Mouse (Mus musculus) embryonic facial prominence, embryonic 14.5 days (tissue): ENCODE measurements around the gene Atmin. TPM values are rescaled to one million over a fixed set of nuclear protein-coding genes. Genes with fewer than 3 reads are reported as not detected.

Experiments
- ATAC-seq: fragments of 200-750 bp; cut with Nextera tagmentation; 2 replicates; pipeline ENCODE4 v1.8.0; 2017; ENCODE audit warnings: low read depth, moderate number of reproducible peaks, moderate TSS enrichment
- DNase-seq: peaks from one replicate; pipeline ENCODE4 v3.0.0-alpha.2; 2015; ENCODE audit warnings: low spot score
- H3K27ac ChIP-seq: fragments of 300-500 bp; sonication (generic); replicated peaks from 2 replicates; pipeline ENCODE4 v1.5.1; 2014; ENCODE audit warnings: low read depth, mild to moderate bottlenecking, low read length, moderate library complexity
- H3K27me3 ChIP-seq: fragments of 300-500 bp; sonication (generic); replicated peaks from 2 replicates; pipeline ENCODE4 v1.6.1; 2014; ENCODE audit warnings: low read length; ENCODE audit not compliant: control insufficient read depth, insufficient read depth
- H3K36me3 ChIP-seq: fragments of 300-500 bp; sonication (generic); 2 replicates; pipeline ENCODE4 v1.6.1; 2014; ENCODE audit warnings: low read length, mixed read lengths; ENCODE audit not compliant: control insufficient read depth, insufficient read depth
- H3K4me1 ChIP-seq: fragments of 300-500 bp; sonication (generic); 2 replicates; pipeline ENCODE4 v1.6.1; 2014; ENCODE audit warnings: antibody characterized with exemption, low read length; ENCODE audit not compliant: control insufficient read depth, insufficient read depth
- H3K4me2 ChIP-seq: fragments of 300-500 bp; sonication (generic); 2 replicates; pipeline ENCODE4 v1.6.1; 2014; ENCODE audit warnings: low read depth, mild to moderate bottlenecking, low read length, moderate library complexity, mixed read lengths
- H3K4me3 ChIP-seq: fragments of 300-500 bp; sonication (generic); 2 replicates; pipeline ENCODE4 v1.5.1; 2014; ENCODE audit warnings: low read depth, mild to moderate bottlenecking, low read length
- H3K9ac ChIP-seq: fragments of 300-500 bp; sonication (generic); 2 replicates; pipeline ENCODE4 v1.6.1; 2014; ENCODE audit warnings: low read depth, mild to moderate bottlenecking, low read length, moderate library complexity, mixed read lengths
- H3K9me3 ChIP-seq: fragments of 300-500 bp; sonication (generic); 2 replicates; pipeline ENCODE4 v1.6.1; 2016; ENCODE audit warnings: low read length; ENCODE audit not compliant: control insufficient read depth
- WGBS: fragments of 180-500 bp; shearing (Covaris S2); extraction: QIAGEN DNeasy Blood & Tissue Kit; methylation state at CpG from one replicate; pipeline ENCODE4 v1.1.7; 2014; 5-methylcytosine and 5-hydroxymethylcytosine counted together
- polyA plus RNA-seq: library from polyadenylated mRNA; unstranded; fragments of >200 nt; fragmentation: Nextera tagmentation; extraction: Ambion mirVana; gene quantifications from 2 replicates; pipeline ENCODE4 v1.2.1, GENCODE M21; 2014

Gene Atmin
- polyA plus RNA-seq, 1 experiment from 2014 or later, result 12.7 TPM

- H3K9ac ChIP-seq, result peak overlapping the region; percentile 84
- H3K9me3 ChIP-seq, result no peaks in the 10 kb centered on the region
- 32% methylated on average over 17 of the region's 17 CpGs for WGBS
- H3K4me3 ChIP-seq, result peak overlapping the region; percentile 80
- no peak for ATAC-seq
- DNase-seq, result no peak
- H3K27me3 ChIP-seq, result no peaks in the 10 kb centered on the region
- peaks cover 12% of the 10 kb centered on the region; the same call in 1 of the 2 replicates for H3K36me3 ChIP-seq
- peak overlapping the region; percentile 64 for H3K4me2 ChIP-seq
- peaks cover 12% of the 10 kb centered on the region for H3K4me1 ChIP-seq
- H3K27ac ChIP-seq, result peak overlapping the region; percentile 83; the same call in 1 of the 2 replicates
These were observed 21.0 kb upstream of the Atmin start for GRCm38 (mm10) chr8:116922060-116922757.

- Histone ChIP-seq H3K9me3 (no peaks in the 10 kb centered on the region), H3K27me3 (no peaks in the 10 kb centered on the region), H3K36me3 (peaks cover 19% of the 10 kb centered on the region; the same call in 1 of the 2 replicates), H3K9ac (no peak overlapping the region), H3K27ac (no peak overlapping the region), H3K4me2 (no peak overlapping the region), H3K4me3 (no peak overlapping the region), H3K4me1 (peaks cover 12% of the 10 kb centered on the region)
- DNase-seq (no peak), ATAC-seq (no peak)
- 93% methylated on average over 8 of the region's 8 CpGs for WGBS
These were observed 19.7 kb upstream of the Atmin start for GRCm38 (mm10) chr8:116923526-116923925.

DNA sequence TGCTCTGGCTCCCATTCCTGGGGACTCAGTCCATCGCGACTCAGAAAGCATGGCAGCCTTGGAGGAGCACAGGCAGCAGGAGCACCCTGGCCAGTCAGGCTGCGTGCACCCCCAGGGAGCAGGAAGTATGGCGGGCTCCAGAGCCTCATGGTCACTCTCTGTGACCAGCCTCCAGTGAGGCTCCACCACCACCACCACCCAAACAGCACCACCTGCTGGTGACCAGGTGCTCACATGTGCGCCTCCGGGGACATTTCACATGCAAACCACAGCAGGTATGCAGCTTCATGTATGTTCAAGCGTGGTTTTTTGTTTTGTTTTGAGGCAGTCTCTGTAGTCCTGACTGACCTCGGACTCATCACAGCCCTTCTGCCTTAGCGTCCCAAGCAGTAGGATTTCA, 15.3 kb upstream of the Atmin start:
- Histone ChIP-seq H3K9ac (no peak overlapping the region), H3K4me2 (no peak overlapping the region), H3K9me3 (no peaks in the 10 kb centered on the region), H3K27me3 (no peaks in the 10 kb centered on the region), H3K27ac (no peak overlapping the region), H3K36me3 (peaks cover 51% of the 10 kb centered on the region), H3K4me1 (no peaks in the 10 kb centered on the region), H3K4me3 (no peak overlapping the region)
- ATAC-seq (no peak), DNase-seq (no peak)
- WGBS, result 83% methylated on average over 8 of the region's 9 CpGs

DNA sequence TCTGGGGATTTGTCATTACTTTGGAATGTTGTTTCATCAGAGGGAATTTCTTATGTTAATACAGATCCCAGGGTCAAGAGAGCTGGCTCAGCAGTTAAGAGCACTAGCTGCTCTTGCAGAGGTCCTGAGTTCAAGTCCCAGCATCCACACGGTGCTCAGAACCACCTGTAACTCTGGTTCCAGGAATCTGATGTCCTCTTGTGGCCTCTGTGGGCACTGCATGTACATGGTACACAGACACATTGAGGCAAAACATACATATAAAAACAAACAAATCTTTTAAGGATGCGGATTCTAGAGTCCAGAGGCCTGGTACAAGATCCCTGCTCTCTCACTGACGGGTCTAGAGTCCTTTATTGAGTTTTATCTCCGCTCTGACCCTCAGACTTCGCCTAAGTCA, 14.6 kb upstream of the Atmin start:
- H3K27ac ChIP-seq, result no peak overlapping the region
- no peak overlapping the region for H3K9ac ChIP-seq
- no peak for ATAC-seq
- H3K9me3 ChIP-seq, result no peaks in the 10 kb centered on the region
- no peaks in the 10 kb centered on the region for H3K4me1 ChIP-seq
- H3K4me3 ChIP-seq, result no peak overlapping the region
- no peak overlapping the region for H3K4me2 ChIP-seq
- WGBS, result 85% methylated on average over 5 of the region's 5 CpGs
- H3K36me3 ChIP-seq, result peaks cover 58% of the 10 kb centered on the region
- no peaks in the 10 kb centered on the region for H3K27me3 ChIP-seq
- DNase-seq, result no peak

GRCm38 (mm10) chr8:116934976-116935375, 8.2 kb upstream of the Atmin start:
- no peak overlapping the region for H3K4me2 ChIP-seq
- H3K36me3 ChIP-seq, result peaks cover 76% of the 10 kb centered on the region

GRCm38 (mm10) chr8:116935506-116935905, 7.7 kb upstream of the Atmin start:
- no peak overlapping the region for H3K27ac ChIP-seq
- no peaks in the 10 kb centered on the region for H3K4me1 ChIP-seq
- DNase-seq (no peak), ATAC-seq (no peak)
- H3K4me2 ChIP-seq, result no peak overlapping the region
- H3K4me3 ChIP-seq, result no peak overlapping the region
- H3K27me3 ChIP-seq, result no peaks in the 10 kb centered on the region
- peaks cover 76% of the 10 kb centered on the region for H3K36me3 ChIP-seq
- WGBS, result 79% methylated on average over 6 of the region's 6 CpGs
- no peak overlapping the region for H3K9ac ChIP-seq
- no peaks in the 10 kb centered on the region for H3K9me3 ChIP-seq

More at GRCm38 (mm10) chr8:116934976-116935375, 8.2 kb upstream of the Atmin start:
- no peak for DNase-seq
- ATAC-seq, result no peak
- no peak overlapping the region for H3K27ac ChIP-seq
- no peaks in the 10 kb centered on the region for H3K9me3 ChIP-seq
- no peak overlapping the region for H3K4me3 ChIP-seq
- no peaks in the 10 kb centered on the region for H3K4me1 ChIP-seq
- no peaks in the 10 kb centered on the region for H3K27me3 ChIP-seq
- H3K9ac ChIP-seq, result no peak overlapping the region
- WGBS, result 88% methylated on average over 4 of the region's 4 CpGs

GRCm38 (mm10) chr8:116942284-116943058, 722 bp upstream of the Atmin start:
- Histone ChIP-seq H3K9me3 (no peaks in the 10 kb centered on the region), H3K4me3 (peak overlapping the region; percentile 88), H3K27me3 (no peaks in the 10 kb centered on the region), H3K27ac (no peak overlapping the region), H3K4me1 (0 out of 2 replicates have a peak, but pooled peaks cover 6% of the 10 kb centered on the region), H3K36me3 (peaks cover 20% of the 10 kb centered on the region; the same call in 1 of the 2 replicates), H3K9ac (no peak overlapping the region), H3K4me2 (peak overlapping the region; percentile 85)
- ATAC-seq (no peak), DNase-seq (no peak)
- WGBS, result 80% methylated on average over 12 of the region's 12 CpGs

DNA sequence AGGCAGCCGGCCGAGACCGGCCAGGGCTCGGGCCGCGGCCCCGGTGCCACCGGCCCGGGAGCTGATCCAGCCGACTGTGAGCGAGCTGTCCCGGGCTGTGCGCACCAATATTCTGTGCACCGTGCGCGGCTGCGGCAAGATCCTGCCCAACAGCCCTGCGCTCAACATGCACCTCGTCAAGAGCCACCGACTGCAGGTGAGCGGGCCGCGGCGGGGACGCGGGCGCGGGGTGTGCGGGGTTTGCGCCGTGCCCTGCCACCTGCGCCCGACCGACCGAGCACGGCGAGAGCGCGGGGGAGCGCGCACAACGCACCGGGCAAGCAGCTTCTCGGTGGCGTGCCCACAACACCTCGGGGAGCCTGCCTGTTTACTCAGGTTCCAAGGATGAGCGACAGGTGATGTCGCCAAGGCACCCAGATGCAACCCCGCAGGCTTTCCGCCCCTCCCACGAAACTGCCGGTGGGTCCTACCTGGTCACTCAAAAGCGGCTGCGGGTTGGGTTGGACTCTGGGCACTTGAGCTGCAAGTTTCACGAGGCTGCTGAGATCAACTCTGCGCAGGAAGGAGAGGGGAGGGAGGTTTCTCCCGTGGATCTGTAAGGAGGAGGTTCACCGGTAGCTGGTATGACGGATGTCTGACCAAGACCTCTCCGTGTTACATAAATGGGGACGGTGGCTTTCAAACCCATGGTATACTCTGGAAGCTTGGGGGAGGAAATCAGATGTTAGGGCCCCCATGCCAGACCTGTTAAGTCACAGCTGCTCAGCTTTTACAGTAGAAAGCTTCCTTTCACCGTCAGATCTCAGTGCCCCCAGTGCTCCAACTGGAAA, 577 bp downstream of the Atmin start:
- no peaks in the 10 kb centered on the region for H3K9me3 ChIP-seq
- peak overlapping the region; percentile 88 for H3K4me3 ChIP-seq
- H3K27me3 ChIP-seq, result no peaks in the 10 kb centered on the region
- ATAC-seq (peak; percentile 65), DNase-seq (peak; percentile 15)
- peak overlapping the region; percentile 85 for H3K4me2 ChIP-seq
- 0 out of 2 replicates have a peak, but pooled peaks cover 6% of the 10 kb centered on the region for H3K4me1 ChIP-seq
- H3K9ac ChIP-seq, result peak overlapping the region; percentile 89
- H3K36me3 ChIP-seq, result peaks cover 9% of the 10 kb centered on the region; the same call in 1 of the 2 replicates
- 0% methylated on average over 22 of the region's 62 CpGs for WGBS
- H3K27ac ChIP-seq, result no peak overlapping the region
